Mouse (Mus musculus): ENCODE results near the gene Fcgr3. TPM values are rescaled to one million over a fixed set of nuclear protein-coding genes. Genes with fewer than 3 reads are reported as not detected.

Gene Fcgr3
- polyA plus RNA-seq, 1 experiment from 2014 or later = 13.9 TPM

DNA sequence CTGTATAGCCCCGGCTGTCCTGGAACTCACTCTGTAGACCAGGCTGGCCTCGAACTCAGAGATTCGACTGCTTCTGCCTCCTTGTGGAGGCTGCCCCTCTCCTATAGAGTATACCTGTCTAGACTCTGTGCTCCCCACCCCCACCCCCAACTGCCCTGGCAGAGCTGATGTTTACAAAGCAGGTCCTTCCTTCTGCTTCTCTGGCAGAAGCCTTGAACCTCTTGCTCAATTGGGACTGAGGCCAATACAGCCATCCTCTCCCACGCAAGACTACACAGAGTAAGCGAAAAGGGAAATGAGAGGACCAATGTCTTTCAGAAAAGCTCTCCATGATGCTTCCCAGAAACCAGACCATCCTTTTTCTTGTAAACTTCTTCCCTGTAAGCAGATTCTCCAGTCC lies 7.5 kb downstream of the Fcgr3 start:
- Histone ChIP-seq H3K27me3 (replicated peaks; ENCODE audit: control insufficient read depth, insufficient read depth, low read length) (no peaks in the 10 kb centered on the region), H3K9ac (ENCODE audit: low read depth, low read length) (no peak overlapping the region), H3K9me3 (ENCODE audit: control insufficient read depth) (no peaks in the 10 kb centered on the region), H3K4me1 (replicated peaks; ENCODE audit: control insufficient read depth, insufficient read depth, low read length) (no peaks in the 10 kb centered on the region; the same call in 1 of the 2 replicates), H3K4me2 (replicated peaks; ENCODE audit: low read depth) (no peak overlapping the region), H3K4me3 (ENCODE audit: low read depth, low read length) (no peak overlapping the region), H3K27ac (ENCODE audit: low read depth, low read length) (no peak overlapping the region), H3K36me3 (ENCODE audit: control insufficient read depth, insufficient read depth) (no peaks in the 10 kb centered on the region)
- WGBS = 76% methylated on average over 5 of the region's 5 CpGs
- ATAC-seq = no peak
- no peak for TF ChIP-seq CTCF (IDR thresholded peaks at IDR 0.05; ENCODE audit: low read depth)

DNA sequence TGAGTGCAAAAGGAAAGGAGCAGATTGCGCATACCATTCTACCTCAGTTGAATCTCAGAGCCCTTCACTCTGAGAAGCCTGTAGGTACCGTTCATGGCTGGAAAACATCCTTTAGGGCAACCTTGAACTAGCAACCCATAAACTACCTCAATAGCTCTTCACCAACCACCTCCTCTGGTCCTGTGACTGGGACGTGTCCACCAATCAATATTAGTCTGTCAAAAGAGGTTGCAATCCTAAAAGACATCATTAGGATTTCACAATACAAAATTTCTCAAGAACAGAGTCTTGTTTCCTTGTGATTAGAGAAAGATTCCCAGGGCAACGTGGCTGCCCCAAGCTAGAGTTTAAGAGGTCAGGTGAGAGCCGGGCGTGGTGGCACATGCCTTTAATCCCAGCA lies 11.4 kb downstream of the Fcgr3 start:
- ATAC-seq = no peak
- WGBS = 79% methylated on average over 6 of the region's 6 CpGs

DNA sequence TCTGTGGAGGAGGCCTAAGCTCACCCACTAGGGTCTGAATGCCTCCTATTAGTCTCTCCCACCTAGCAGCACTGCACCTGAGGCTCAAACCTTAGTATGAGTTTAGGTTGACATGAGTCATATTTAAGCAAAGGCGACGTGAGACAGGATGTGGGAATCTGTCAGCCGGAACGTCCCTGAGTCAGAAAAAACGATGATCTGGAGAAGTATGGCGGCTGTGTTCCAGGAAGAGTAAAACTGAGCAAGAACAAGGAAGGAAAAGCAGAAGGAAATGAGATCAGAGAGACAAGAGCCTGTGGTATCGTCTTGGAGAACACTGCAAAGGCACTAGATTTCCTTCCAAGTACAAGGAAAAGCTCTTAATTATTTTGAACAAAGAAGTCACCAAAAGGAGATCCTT lies 14.0 kb downstream of the Fcgr3 start:
- ATAC-seq = no peak
- TF ChIP-seq CTCF (IDR thresholded peaks at IDR 0.05; ENCODE audit: low read depth) = no peak
- Histone ChIP-seq H3K9me3 (ENCODE audit: control insufficient read depth) (no peaks in the 10 kb centered on the region), H3K27ac (ENCODE audit: low read depth, low read length) (no peak overlapping the region), H3K4me1 (replicated peaks; ENCODE audit: control insufficient read depth, insufficient read depth, low read length) (no peaks in the 10 kb centered on the region), H3K36me3 (ENCODE audit: control insufficient read depth, insufficient read depth) (no peaks in the 10 kb centered on the region), H3K27me3 (replicated peaks; ENCODE audit: control insufficient read depth, insufficient read depth, low read length) (no peaks in the 10 kb centered on the region), H3K4me2 (replicated peaks; ENCODE audit: low read depth) (no peak overlapping the region), H3K4me3 (ENCODE audit: low read depth, low read length) (no peak overlapping the region), H3K9ac (ENCODE audit: low read depth, low read length) (no peak overlapping the region)
- WGBS = 84% methylated on average over 7 of the region's 7 CpGs

More for the DNA sequence above, 11.4 kb downstream of the Fcgr3 start:
- no peak for TF ChIP-seq CTCF (IDR thresholded peaks at IDR 0.05; ENCODE audit: low read depth)
- Histone ChIP-seq H3K27ac (ENCODE audit: low read depth, low read length) (no peak overlapping the region), H3K36me3 (ENCODE audit: control insufficient read depth, insufficient read depth) (no peaks in the 10 kb centered on the region), H3K4me1 (replicated peaks; ENCODE audit: control insufficient read depth, insufficient read depth, low read length) (no peaks in the 10 kb centered on the region), H3K9ac (ENCODE audit: low read depth, low read length) (no peak overlapping the region), H3K4me3 (ENCODE audit: low read depth, low read length) (no peak overlapping the region), H3K27me3 (replicated peaks; ENCODE audit: control insufficient read depth, insufficient read depth, low read length) (no peaks in the 10 kb centered on the region), H3K9me3 (ENCODE audit: control insufficient read depth) (no peaks in the 10 kb centered on the region), H3K4me2 (replicated peaks; ENCODE audit: low read depth) (no peak overlapping the region)

DNA sequence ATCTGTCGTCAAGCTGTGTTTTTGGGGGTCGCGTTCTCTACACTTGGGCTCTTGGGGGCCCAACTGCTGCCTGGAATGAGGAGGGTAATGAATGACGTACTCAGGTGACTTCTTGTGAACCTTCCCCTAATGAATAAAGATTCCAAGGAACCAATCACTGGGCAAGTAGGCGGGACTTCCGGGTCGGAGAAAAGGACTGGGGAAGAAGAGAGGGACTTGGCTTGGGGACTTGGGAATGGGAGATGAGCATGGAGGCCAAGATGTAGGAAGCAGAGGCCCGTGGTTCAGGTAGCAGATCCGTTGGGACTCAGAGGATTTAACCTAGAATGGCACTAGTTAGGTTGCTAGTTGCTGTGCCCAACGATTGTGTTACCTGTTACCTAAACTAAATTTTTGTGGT lies 15.5 kb downstream of the Fcgr3 start:
- TF ChIP-seq CTCF (IDR thresholded peaks at IDR 0.05; ENCODE audit: low read depth) = no peak
- no peak overlapping the region for H3K4me2 ChIP-seq (replicated peaks; ENCODE audit: low read depth)
- no peak for ATAC-seq
- no peak overlapping the region for H3K9ac ChIP-seq (ENCODE audit: low read depth, low read length)
- no peaks in the 10 kb centered on the region for H3K4me1 ChIP-seq (replicated peaks; ENCODE audit: control insufficient read depth, insufficient read depth, low read length)
- H3K36me3 ChIP-seq (ENCODE audit: control insufficient read depth, insufficient read depth) = no peaks in the 10 kb centered on the region
- no peak overlapping the region for H3K4me3 ChIP-seq (ENCODE audit: low read depth, low read length)
- no peaks in the 10 kb centered on the region for H3K27me3 ChIP-seq (replicated peaks; ENCODE audit: control insufficient read depth, insufficient read depth, low read length)
- H3K27ac ChIP-seq (ENCODE audit: low read depth, low read length) = no peak overlapping the region
- WGBS = 70% methylated on average over 10 of the region's 10 CpGs
- no peaks in the 10 kb centered on the region for H3K9me3 ChIP-seq (ENCODE audit: control insufficient read depth)

DNA sequence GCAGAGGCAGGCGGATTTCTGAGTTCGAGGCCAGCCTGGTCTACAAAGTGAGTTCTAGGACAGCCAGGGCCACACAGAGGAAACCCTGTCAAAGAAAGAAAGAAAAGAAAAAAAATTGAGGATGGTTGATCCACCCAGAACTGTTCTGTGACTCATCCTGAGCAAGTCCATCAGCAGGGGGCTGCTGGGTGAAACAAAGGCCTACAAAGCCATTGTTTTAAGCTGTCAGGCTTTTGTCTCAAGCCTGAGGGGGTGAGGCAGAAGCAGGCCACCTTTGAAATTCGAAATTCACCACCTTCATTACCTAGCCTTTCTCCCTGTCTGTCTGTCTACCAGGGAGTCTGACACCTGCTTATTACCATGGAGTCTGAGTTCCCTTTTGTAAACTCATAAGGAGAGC lies 18.2 kb downstream of the Fcgr3 start:
- ATAC-seq = no peak
- H3K4me2 ChIP-seq (replicated peaks; ENCODE audit: low read depth) = no peak overlapping the region
- H3K9ac ChIP-seq (ENCODE audit: low read depth, low read length) = no peak overlapping the region
- H3K36me3 ChIP-seq (ENCODE audit: control insufficient read depth, insufficient read depth) = no peaks in the 10 kb centered on the region
- no peak overlapping the region for H3K4me3 ChIP-seq (ENCODE audit: low read depth, low read length)
- no peak for TF ChIP-seq CTCF (IDR thresholded peaks at IDR 0.05; ENCODE audit: low read depth)
- H3K27ac ChIP-seq (ENCODE audit: low read depth, low read length) = no peak overlapping the region
- WGBS = 71% methylated on average over 3 of the region's 3 CpGs
- no peaks in the 10 kb centered on the region for H3K9me3 ChIP-seq (ENCODE audit: control insufficient read depth)
- H3K4me1 ChIP-seq (replicated peaks; ENCODE audit: control insufficient read depth, insufficient read depth, low read length) = no peaks in the 10 kb centered on the region
- no peaks in the 10 kb centered on the region for H3K27me3 ChIP-seq (replicated peaks; ENCODE audit: control insufficient read depth, insufficient read depth, low read length)

DNA sequence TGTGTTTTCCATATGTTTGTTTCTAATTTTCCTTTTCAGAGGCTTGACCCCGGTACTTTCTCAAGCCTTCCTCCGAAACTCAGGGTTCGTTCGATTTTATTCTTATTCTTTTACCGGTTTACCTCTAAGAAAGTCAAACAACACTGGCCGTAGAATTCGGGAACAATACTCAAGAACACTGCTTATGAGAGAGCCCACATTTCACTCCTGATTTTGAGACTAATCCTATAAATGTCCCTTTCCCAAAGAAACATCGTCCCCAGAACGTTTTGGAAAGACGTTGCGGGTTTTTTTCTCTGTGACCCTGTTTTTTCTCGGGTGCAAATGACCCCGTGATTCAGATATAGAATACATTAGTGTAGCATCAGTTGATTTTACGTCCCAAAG lies 19.7 kb downstream of the Fcgr3 start:
- Histone ChIP-seq H3K4me3 (ENCODE audit: low read depth, low read length) (peak overlapping the region; percentile 60), H3K9ac (ENCODE audit: low read depth, low read length) (no peak overlapping the region), H3K9me3 (ENCODE audit: control insufficient read depth) (no peaks in the 10 kb centered on the region), H3K27me3 (replicated peaks; ENCODE audit: control insufficient read depth, insufficient read depth, low read length) (no peaks in the 10 kb centered on the region), H3K4me2 (replicated peaks; ENCODE audit: low read depth) (peak overlapping the region; percentile 58), H3K36me3 (ENCODE audit: control insufficient read depth, insufficient read depth) (no peaks in the 10 kb centered on the region), H3K4me1 (replicated peaks; ENCODE audit: control insufficient read depth, insufficient read depth, low read length) (no peaks in the 10 kb centered on the region), H3K27ac (ENCODE audit: low read depth, low read length) (no peak overlapping the region)
- 8% methylated on average over 14 of the region's 14 CpGs for WGBS
- peak; percentile 11; the same call in 1 of the 2 replicates for ATAC-seq
- TF ChIP-seq CTCF (IDR thresholded peaks at IDR 0.05; ENCODE audit: low read depth) = no peak
